Mouse (Mus musculus): ENCODE data around the gene Zfp46.

Gene Zfp46

GRCm38 (mm10) chr4:136266716-136267343, 17.7 kb upstream of the Zfp46 start:
- DNase-seq (ENCODE audit: low spot score) = no peak

- no peak for DNase-seq (ENCODE audit: low spot score)
Measured at GRCm38 (mm10) chr4:136268912-136269311, 15.6 kb upstream of the Zfp46 start.

- no peak for DNase-seq (ENCODE audit: low spot score)
Measured at GRCm38 (mm10) chr4:136270648-136271047, 13.8 kb upstream of the Zfp46 start.

- no peak for DNase-seq (ENCODE audit: low spot score)
Measured at GRCm38 (mm10) chr4:136281097-136281496, 3.4 kb upstream of the Zfp46 start.

GRCm38 (mm10) chr4:136281611-136282010, 2.9 kb upstream of the Zfp46 start:
- DNase-seq (ENCODE audit: low spot score) = no peak

- no peak for DNase-seq (ENCODE audit: low spot score)
Measured at GRCm38 (mm10) chr4:136282621-136283480, 1.6 kb upstream of the Zfp46 start.

- no peak for DNase-seq (ENCODE audit: low spot score)
Measured at GRCm38 (mm10) chr4:136283783-136284182, 700 bp upstream of the Zfp46 start.

- peak; percentile 13 for DNase-seq (ENCODE audit: low spot score)
Measured at GRCm38 (mm10) chr4:136284891-136285290, 408 bp downstream of the Zfp46 start.

- DNase-seq (ENCODE audit: low spot score) = peak; percentile 85
Measured at GRCm38 (mm10) chr4:136285348-136285810, 896 bp downstream of the Zfp46 start.

GRCm38 (mm10) chr4:136285811-136286371, 1.4 kb downstream of the Zfp46 start:
- peak; percentile 95 for DNase-seq (ENCODE audit: low spot score)

GRCm38 (mm10) chr4:136289918-136290780, 5.7 kb downstream of the Zfp46 start:
- no peak for DNase-seq (ENCODE audit: low spot score)

GRCm38 (mm10) chr4:136290781-136291595, 6.5 kb downstream of the Zfp46 start:
- DNase-seq (ENCODE audit: low spot score) = no peak

- no peak for DNase-seq (ENCODE audit: low spot score)
Measured at GRCm38 (mm10) chr4:136291692-136292091, 7.2 kb downstream of the Zfp46 start.

GRCm38 (mm10) chr4:136295941-136296340, 11.5 kb downstream of the Zfp46 start:
- DNase-seq (ENCODE audit: low spot score) = no peak

- no peak for DNase-seq (ENCODE audit: low spot score)
Measured at GRCm38 (mm10) chr4:136302462-136302861, 18.0 kb downstream of the Zfp46 start.

- DNase-seq (ENCODE audit: low spot score) = no peak
Measured at GRCm38 (mm10) chr4:136304181-136304580, 19.7 kb downstream of the Zfp46 start.

GRCm38 (mm10) chr4:136308355-136308754, 23.9 kb downstream of the Zfp46 start:
- DNase-seq (ENCODE audit: low spot score) = no peak

GRCm38 (mm10) chr4:136309780-136310179, 25.3 kb downstream of the Zfp46 start:
- peak; percentile 84 for DNase-seq (ENCODE audit: low spot score)

GRCm38 (mm10) chr4:136310229-136311041, 26.0 kb downstream of the Zfp46 start, which contains the start of gene Hnrnpr:
Gene Hnrnpr, plus strand, starts transcription at chr4:136310942.
- peak; percentile 98 for DNase-seq (ENCODE audit: low spot score)

Measured in c-Kit-positive CD71-positive TER-119-positive erythroid progenitor cells, embryonic 14.5 days (primary cell).